Mouse (Mus musculus) urinary bladder, postnatal 25 days (tissue): ENCODE measurements around the gene Gpatch2l.

Source experiments
- DNase-seq: peaks from one replicate; pipeline ENCODE4 v3.0.0; 2022; ENCODE audit warnings: low spot score

The Gpatch2l gene

GRCm38 (mm10) chr12:86280000-86280399, 38.3 kb downstream of the Gpatch2l start:
- DNase-seq, result no peak

GRCm38 (mm10) chr12:86285704-86286103, 44.0 kb downstream of the Gpatch2l start:
- DNase-seq, result no peak

GRCm38 (mm10) chr12:86297450-86297849, 55.8 kb downstream of the Gpatch2l start:
- DNase-seq, result no peak

- no peak for DNase-seq
Measured at GRCm38 (mm10) chr12:86302973-86303372, 61.3 kb downstream of the Gpatch2l start.

GRCm38 (mm10) chr12:86305045-86305444, 63.4 kb downstream of the Gpatch2l start:
- DNase-seq, result no peak

- DNase-seq, result no peak
Measured at GRCm38 (mm10) chr12:86305635-86306243, 64.1 kb downstream of the Gpatch2l start.

GRCm38 (mm10) chr12:86309474-86309873, 67.8 kb downstream of the Gpatch2l start:
- DNase-seq, result no peak

- no peak for DNase-seq
Measured at GRCm38 (mm10) chr12:86309902-86310301, 68.2 kb downstream of the Gpatch2l start.

GRCm38 (mm10) chr12:86320629-86321028, 79.0 kb downstream of the Gpatch2l start:
- no peak for DNase-seq

- DNase-seq, result no peak
Measured at GRCm38 (mm10) chr12:86324297-86324696, 82.6 kb downstream of the Gpatch2l start.

GRCm38 (mm10) chr12:86329813-86330212, 88.2 kb downstream of the Gpatch2l start:
- no peak for DNase-seq

GRCm38 (mm10) chr12:86330684-86331083, 89.0 kb downstream of the Gpatch2l start:
- DNase-seq, result no peak

GRCm38 (mm10) chr12:86331248-86331647, 89.6 kb downstream of the Gpatch2l start:
- no peak for DNase-seq

- DNase-seq, result no peak
Measured at GRCm38 (mm10) chr12:86336209-86336608, 94.6 kb downstream of the Gpatch2l start.

- DNase-seq, result no peak
Measured at GRCm38 (mm10) chr12:86336887-86337286, 95.2 kb downstream of the Gpatch2l start.
